Mouse (Mus musculus) ovary, adult 10 weeks (tissue): ENCODE measurements around the gene Frmd7. TPM values are rescaled to one million over a fixed set of nuclear protein-coding genes. Genes with fewer than 3 reads are reported as not detected.

Source experiments
- polyA plus RNA-seq: library from polyadenylated mRNA; stranded (reverse); fragments of 350-450 nt; fragmentation: Illumina TruSeq; extraction: RNeasy Lipid Tissue Mini Kit (QIAGEN cat#74804); gene quantifications from one replicate; pipeline ENCODE4 v1.2.3, GENCODE M21; 2014

The Frmd7 gene
- 2.3 TPM for polyA plus RNA-seq

DNA sequence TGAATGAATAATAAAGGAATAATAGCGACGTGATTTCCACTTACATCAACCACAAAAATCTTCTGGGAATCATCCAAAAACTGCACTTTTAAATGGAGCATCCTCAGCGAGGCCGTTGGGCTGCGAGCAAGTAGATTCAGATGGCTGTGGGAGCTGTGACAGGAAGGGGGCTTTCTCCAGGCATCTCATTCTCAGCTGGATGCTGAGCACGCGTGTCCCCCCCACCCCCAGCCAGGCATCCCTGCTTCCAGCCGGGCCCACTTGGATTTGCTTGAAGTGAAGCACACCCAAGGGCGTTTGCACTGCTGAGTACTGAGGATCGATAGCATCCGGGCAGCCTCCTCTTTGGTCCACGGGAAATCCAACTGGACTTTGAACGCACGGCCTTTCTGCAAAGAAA is at the start of gene Frmd7:
Gene Frmd7 (minus strand): TSS at position 101 of the 400 bp plus-strand sequence.

Other genes with a start within 250 kb of the Frmd7 start
- gene Stk26, start 101.7 kb downstream of the Frmd7 start, polyA plus RNA-seq, result 57.4 TPM
- gene Rap2c, start 75.3 kb upstream of the Frmd7 start, polyA plus RNA-seq, result 129 TPM